Mouse (Mus musculus) mesoderm, embryonic 11.5 days (tissue): ENCODE data around the gene Pycr1.

Experiments
- DNase-seq: peaks from one replicate; pipeline ENCODE4 v3.0.0-alpha.2; 2012; ENCODE audit warnings: low read depth, low spot score

The Pycr1 gene

GRCm38 (mm10) chr11:120606764-120607163, 36.8 kb downstream of the Pycr1 start:
- DNase-seq: no peak

- DNase-seq: no peak
These were observed 37.9 kb downstream of the Pycr1 start for GRCm38 (mm10) chr11:120605667-120606066.

- DNase-seq: no peak
These were observed 40.0 kb downstream of the Pycr1 start for GRCm38 (mm10) chr11:120603545-120603944.

- DNase-seq: no peak
These were observed 42.9 kb downstream of the Pycr1 start for GRCm38 (mm10) chr11:120600716-120601115.

GRCm38 (mm10) chr11:120598990-120599549, 44.5 kb downstream of the Pycr1 start:
- DNase-seq: no peak

- DNase-seq: peak; percentile 97
These were observed 45.1 kb downstream of the Pycr1 start, which contains the start of the genes Alyref and Anapc11 for GRCm38 (mm10) chr11:120598283-120598989. Gene Alyref (minus strand): TSS chr11:120598365. Gene Anapc11 (plus strand): TSS chr11:120598421.

- no peak for DNase-seq
These were observed 46.0 kb downstream of the Pycr1 start for GRCm38 (mm10) chr11:120597240-120598235.

GRCm38 (mm10) chr11:120588531-120588930, 55.0 kb downstream of the Pycr1 start:
- no peak for DNase-seq
